ENCODE assay signal across 13 mouse cellular contexts in genomic region chr12:79851898-79852297, GRCm38 (mm10).
A peak's percentile ranks its signal among the peaks of the same experiment; 100 is the strongest.
DNase-seq lines count a peak whose midpoint lies in the region; ATAC-seq and TF ChIP-seq lines count a peak whose summit lies in the region.
"Had no signal": no experiment of that assay in that cellular context is flagged by ENCODE, and none has a peak within 500 bp of the region (broad histone marks: within the 10 kb centered on the region; RNA-seq: fewer than 3 reads in every experiment).

No protein-coding gene starts in this region.

- no peak for ATAC-seq in heart, embryonic 13.5 days (ENCODE audit: extremely low read depth, insufficient number of reproducible peaks, low FRiP score, low TSS enrichment)
- ATAC-seq in kidney, embryonic 16.5 days (ENCODE audit: low FRiP score, low TSS enrichment) = no peak
- ATAC-seq: midbrain, embryonic 15.5 days had no signal

- no peak overlapping the region for H3K4me3 ChIP-seq in heart, embryonic 13.5 days
- H3K4me3 ChIP-seq in kidney, embryonic 16.5 days (ENCODE audit: low read length) = no peak overlapping the region
- H3K4me3 ChIP-seq in ES-E14 (ENCODE audit: insufficient read depth in 1 of 2, low read depth in 1 of 2, low read length in 2 of 2, poor library complexity in 1 of 2, severe bottlenecking in 1 of 2) = peak overlapping the region in 1 of 2 experiments; percentile 19; a peak in 1 of 4 replicates
- H3K4me3 ChIP-seq in limb, embryonic 10.5 days = no peak overlapping the region
- H3K4me3 ChIP-seq: liver, embryonic 15.5 days; midbrain, embryonic 15.5 days had no signal

- no peak overlapping the region for H3K4me2 ChIP-seq in heart, embryonic 13.5 days
- no peak overlapping the region for H3K4me2 ChIP-seq in kidney, embryonic 16.5 days (replicated peaks; ENCODE audit: low read depth, low read length)
- H3K4me2 ChIP-seq: liver, embryonic 15.5 days; midbrain, embryonic 15.5 days had no signal

- in situ Hi-C loops in ES-E14 (cut with MboI; ENCODE audit: low sequenced_read_pairs in 2 of 2, unreplicated experiment in 2 of 2) = no loop called here

- H3K9ac ChIP-seq in heart, embryonic 13.5 days = no peak overlapping the region
- H3K9ac ChIP-seq in kidney, embryonic 16.5 days (replicated peaks; ENCODE audit: low read length) = no peak overlapping the region
- H3K9ac ChIP-seq in ES-E14 (ENCODE audit: insufficient read depth, low read depth, low read length, poor library complexity, severe bottlenecking) = no peak overlapping the region
- H3K9ac ChIP-seq: liver, embryonic 15.5 days; midbrain, embryonic 15.5 days had no signal

- H3K27ac ChIP-seq in heart, embryonic 13.5 days (replicated peaks) = peak overlapping the region; percentile 65
- peak overlapping the region; percentile 9; the same call in 1 of the 2 replicates for H3K27ac ChIP-seq in kidney, embryonic 16.5 days (ENCODE audit: low read length)
- peak overlapping the region; percentile 78; the same call in 1 of the 2 replicates for H3K27ac ChIP-seq in ES-E14 (ENCODE audit: insufficient read depth, low read depth, low read length, poor library complexity, severe bottlenecking)
- peak overlapping the region; percentile 53 for H3K27ac ChIP-seq in limb, embryonic 10.5 days
- H3K27ac ChIP-seq: liver, embryonic 15.5 days; macrophage; midbrain, embryonic 15.5 days had no signal

- H3K27me3 ChIP-seq in heart, embryonic 13.5 days (replicated peaks) = no peaks in the 10 kb centered on the region
- H3K27me3 ChIP-seq in kidney, embryonic 16.5 days (ENCODE audit: insufficient read depth, low read length) = no peaks in the 10 kb centered on the region
- no peaks in the 10 kb centered on the region for H3K27me3 ChIP-seq in limb, embryonic 10.5 days (ENCODE audit: low read depth, poor library complexity, severe bottlenecking)
- H3K27me3 ChIP-seq: liver, embryonic 15.5 days; midbrain, embryonic 15.5 days had no signal

- H3K4me1 ChIP-seq in heart, embryonic 13.5 days = peaks cover 67% of the 10 kb centered on the region
- peaks cover 46% of the 10 kb centered on the region for H3K4me1 ChIP-seq in kidney, embryonic 16.5 days (ENCODE audit: insufficient read depth, low read length)
- H3K4me1 ChIP-seq in ES-E14 (ENCODE audit: control insufficient read depth in 2 of 2, insufficient read depth in 2 of 2, low read length in 2 of 2, poor library complexity in 1 of 2) = peaks cover 0 to 11% of the 10 kb centered on the region in 2 experiments; a peak in 3 of 4 replicates
- peaks cover 82% of the 10 kb centered on the region for H3K4me1 ChIP-seq in limb, embryonic 10.5 days
- H3K4me1 ChIP-seq: midbrain, embryonic 15.5 days had no signal

- peaks cover 4% of the 10 kb centered on the region; the same call in 1 of the 2 replicates for H3K9me3 ChIP-seq in heart, embryonic 13.5 days
- peaks cover 5% of the 10 kb centered on the region; the same call in 1 of the 2 replicates for H3K9me3 ChIP-seq in kidney, embryonic 16.5 days (ENCODE audit: low read length)
- no peaks in the 10 kb centered on the region for H3K9me3 ChIP-seq in ES-E14 (ENCODE audit: control insufficient read depth, insufficient read depth, low read depth, low read length)
- H3K9me3 ChIP-seq in limb, embryonic 10.5 days (replicated peaks) = no peaks in the 10 kb centered on the region
- H3K9me3 ChIP-seq: liver, embryonic 15.5 days; midbrain, embryonic 15.5 days had no signal

- H3K36me3 ChIP-seq in heart, embryonic 13.5 days = no peaks in the 10 kb centered on the region
- no peaks in the 10 kb centered on the region for H3K36me3 ChIP-seq in kidney, embryonic 16.5 days (ENCODE audit: insufficient read depth, low read length)
- no peaks in the 10 kb centered on the region for H3K36me3 ChIP-seq in ES-E14 (ENCODE audit: control insufficient read depth, insufficient read depth, low read length, poor library complexity, severe bottlenecking)
- H3K36me3 ChIP-seq in limb, embryonic 10.5 days = 0 out of 2 replicates have a peak, but pooled peaks cover 4% of the 10 kb centered on the region
- H3K36me3 ChIP-seq: liver, embryonic 15.5 days; midbrain, embryonic 15.5 days had no signal

- WGBS in heart, embryonic 13.5 days = 80% methylated on average over 8 of the region's 8 CpGs
- WGBS in kidney, embryonic 16.5 days = 87% methylated on average over 8 of the region's 8 CpGs
- WGBS in limb, embryonic 10.5 days = 94% methylated on average over 8 of the region's 8 CpGs

- DNase-seq in heart, adult 18-20 months = no peak
- no peak for DNase-seq in kidney, postnatal 25 days
- DNase-seq in ES-E14 (ENCODE audit: low read depth, low spot score) = peak; percentile 81
- DNase-seq in limb, embryonic 10.5 days (ENCODE audit: low spot score) = no peak
- DNase-seq in cerebellum, postnatal 25 days = no peak
- DNase-seq: cerebellum, adult 11-12 months; kidney, postnatal 14 days; thymus, postnatal 14 days had no signal

TF ChIP-seq in ES-E14, 5 proteins besides CTCF, POLR2A, EP300 and RAD21:
- TF ChIP-seq MAFK (IDR thresholded peaks at IDR 0.05; ENCODE audit: insufficient read depth, low read depth, low read length) = no peak
- TF ChIP-seq CHD2 (IDR thresholded peaks at IDR 0.05; ENCODE audit: low read depth, low read length) = no peak
- no peak for TF ChIP-seq HCFC1 (IDR thresholded peaks at IDR 0.05; ENCODE audit: borderline replicate concordance, insufficient read depth, low read length)
- no peak for TF ChIP-seq ZC3H11A (IDR thresholded peaks at IDR 0.05; ENCODE audit: borderline replicate concordance, low read depth, low read length)
- TF ChIP-seq ZNF384 (IDR thresholded peaks at IDR 0.05; ENCODE audit: low read depth, low read length) = no peak

Comparison
In these comparisons a context has a peak if more than half of its experiments do, and no peak if none do; other contexts are left out.
1. H3K27ac ChIP-seq: peak in every context shown above with its lines; median percentile 78 in ES-E14; 65 in heart, embryonic 13.5 days; 53 in limb, embryonic 10.5 days; 9 in kidney, embryonic 16.5 days.